Mouse (Mus musculus): ENCODE measurements around the gene Pdia5. TPM values are rescaled to one million over a fixed set of nuclear protein-coding genes. Genes with fewer than 3 reads are reported as not detected.

Pdia5 gene
- polyA plus RNA-seq, 1 experiment from 2014 or later = 15.2 TPM

GRCm38 (mm10) chr16:35479301-35479700 is 11.4 kb downstream of the Pdia5 start:
- Histone ChIP-seq H3K9ac (replicated peaks) (no peak overlapping the region), H3K36me3 (no peaks in the 10 kb centered on the region), H3K4me3 (replicated peaks) (no peak overlapping the region), H3K4me1 (peaks cover 17% of the 10 kb centered on the region), H3K4me2 (no peak overlapping the region), H3K27me3 (replicated peaks) (no peaks in the 10 kb centered on the region), H3K27ac (replicated peaks) (no peak overlapping the region), H3K9me3 (replicated peaks) (no peaks in the 10 kb centered on the region)
- 67% methylated on average over 6 of the region's 6 CpGs for WGBS
- ATAC-seq (ENCODE audit: low FRiP score) = no peak

GRCm38 (mm10) chr16:35477273-35477672 is 13.4 kb downstream of the Pdia5 start:
- no peak overlapping the region for H3K27ac ChIP-seq (replicated peaks)
- no peak overlapping the region for H3K4me3 ChIP-seq (replicated peaks)
- H3K4me1 ChIP-seq = peaks cover 10% of the 10 kb centered on the region; the same call in 1 of the 2 replicates
- H3K27me3 ChIP-seq (replicated peaks) = no peaks in the 10 kb centered on the region
- H3K4me2 ChIP-seq = no peak overlapping the region
- no peak overlapping the region for H3K9ac ChIP-seq (replicated peaks)
- WGBS = 81% methylated on average over 1 of the region's 1 CpGs
- no peak for ATAC-seq (ENCODE audit: low FRiP score)
- no peaks in the 10 kb centered on the region for H3K36me3 ChIP-seq
- H3K9me3 ChIP-seq (replicated peaks) = no peaks in the 10 kb centered on the region

- no peaks in the 10 kb centered on the region for H3K27me3 ChIP-seq (replicated peaks)
- peaks cover 11% of the 10 kb centered on the region for H3K4me1 ChIP-seq
- no peak overlapping the region for H3K27ac ChIP-seq (replicated peaks)
- H3K9me3 ChIP-seq (replicated peaks) = no peaks in the 10 kb centered on the region
- H3K36me3 ChIP-seq = no peaks in the 10 kb centered on the region
- 91% methylated on average over 14 of the region's 14 CpGs for WGBS
- H3K4me3 ChIP-seq (replicated peaks) = no peak overlapping the region
- no peak overlapping the region for H3K9ac ChIP-seq (replicated peaks)
- no peak overlapping the region for H3K4me2 ChIP-seq
- ATAC-seq (ENCODE audit: low FRiP score) = no peak
Observed at GRCm38 (mm10) chr16:35472569-35473275, 18.0 kb downstream of the Pdia5 start.

GRCm38 (mm10) chr16:35471841-35472568 is 18.7 kb downstream of the Pdia5 start:
- 85% methylated on average over 17 of the region's 17 CpGs for WGBS
- Histone ChIP-seq H3K9ac (replicated peaks) (no peak overlapping the region), H3K4me2 (no peak overlapping the region), H3K27ac (replicated peaks) (no peak overlapping the region), H3K27me3 (replicated peaks) (no peaks in the 10 kb centered on the region), H3K4me1 (peaks cover 11% of the 10 kb centered on the region), H3K9me3 (replicated peaks) (no peaks in the 10 kb centered on the region), H3K4me3 (replicated peaks) (no peak overlapping the region), H3K36me3 (no peaks in the 10 kb centered on the region)
- no peak for ATAC-seq (ENCODE audit: low FRiP score)

- Histone ChIP-seq H3K4me2 (no peak overlapping the region), H3K36me3 (no peaks in the 10 kb centered on the region), H3K9ac (replicated peaks) (no peak overlapping the region), H3K27ac (replicated peaks) (no peak overlapping the region), H3K4me3 (replicated peaks) (no peak overlapping the region), H3K4me1 (peaks cover 11% of the 10 kb centered on the region), H3K9me3 (replicated peaks) (no peaks in the 10 kb centered on the region), H3K27me3 (replicated peaks) (no peaks in the 10 kb centered on the region)
- 66% methylated on average over 8 of the region's 8 CpGs for WGBS
- no peak for ATAC-seq (ENCODE audit: low FRiP score)
Observed at GRCm38 (mm10) chr16:35470983-35471382, 19.7 kb downstream of the Pdia5 start.

- no peak overlapping the region for H3K4me2 ChIP-seq
- no peak overlapping the region for H3K9ac ChIP-seq (replicated peaks)
- WGBS = 69% methylated on average over 8 of the region's 8 CpGs
- H3K4me1 ChIP-seq = peaks cover 16% of the 10 kb centered on the region
- no peak for ATAC-seq (ENCODE audit: low FRiP score)
- no peaks in the 10 kb centered on the region for H3K27me3 ChIP-seq (replicated peaks)
- no peaks in the 10 kb centered on the region for H3K36me3 ChIP-seq
- no peak overlapping the region for H3K4me3 ChIP-seq (replicated peaks)
- H3K9me3 ChIP-seq (replicated peaks) = no peaks in the 10 kb centered on the region
- no peak overlapping the region for H3K27ac ChIP-seq (replicated peaks)
Observed at GRCm38 (mm10) chr16:35470096-35470495, 20.6 kb downstream of the Pdia5 start.

- Histone ChIP-seq H3K36me3 (no peaks in the 10 kb centered on the region), H3K9me3 (replicated peaks) (no peaks in the 10 kb centered on the region), H3K9ac (replicated peaks) (no peak overlapping the region), H3K4me2 (no peak overlapping the region), H3K4me3 (replicated peaks) (no peak overlapping the region), H3K27ac (replicated peaks) (no peak overlapping the region), H3K27me3 (replicated peaks) (no peaks in the 10 kb centered on the region), H3K4me1 (peaks cover 23% of the 10 kb centered on the region)
- no peak for ATAC-seq (ENCODE audit: low FRiP score)
- WGBS = 69% methylated on average over 6 of the region's 6 CpGs
Observed at GRCm38 (mm10) chr16:35469016-35469415, 21.7 kb downstream of the Pdia5 start.

- ATAC-seq (ENCODE audit: low FRiP score) = no peak
- WGBS = 86% methylated on average over 2 of the region's 2 CpGs
- H3K36me3 ChIP-seq = no peaks in the 10 kb centered on the region
Observed at GRCm38 (mm10) chr16:35467044-35467443, 23.6 kb downstream of the Pdia5 start.

GRCm38 (mm10) chr16:35465808-35466351 is 24.8 kb downstream of the Pdia5 start:
- peak; percentile 21; the same call in 1 of the 2 replicates for ATAC-seq (ENCODE audit: low FRiP score)
- H3K4me2 ChIP-seq = no peak overlapping the region

More at GRCm38 (mm10) chr16:35467044-35467443, 23.6 kb downstream of the Pdia5 start:
- Histone ChIP-seq H3K4me3 (replicated peaks) (no peak overlapping the region), H3K4me2 (no peak overlapping the region), H3K9ac (replicated peaks) (no peak overlapping the region), H3K9me3 (replicated peaks) (no peaks in the 10 kb centered on the region), H3K27ac (replicated peaks) (no peak overlapping the region), H3K27me3 (replicated peaks) (no peaks in the 10 kb centered on the region), H3K4me1 (peaks cover 23% of the 10 kb centered on the region)

GRCm38 (mm10) chr16:35464686-35465308 is 25.9 kb downstream of the Pdia5 start:
- H3K4me3 ChIP-seq (replicated peaks) = no peak overlapping the region
- H3K36me3 ChIP-seq = no peaks in the 10 kb centered on the region
- H3K4me2 ChIP-seq = no peak overlapping the region
- H3K9ac ChIP-seq (replicated peaks) = no peak overlapping the region
- no peak overlapping the region for H3K27ac ChIP-seq (replicated peaks)
- H3K4me1 ChIP-seq = peaks cover 13% of the 10 kb centered on the region
- WGBS = 27% methylated on average over 12 of the region's 12 CpGs
- ATAC-seq (ENCODE audit: low FRiP score) = no peak; the same call in 1 of the 2 replicates
- no peaks in the 10 kb centered on the region for H3K9me3 ChIP-seq (replicated peaks)
- H3K27me3 ChIP-seq (replicated peaks) = no peaks in the 10 kb centered on the region

More at GRCm38 (mm10) chr16:35465808-35466351, 24.8 kb downstream of the Pdia5 start:
- 75% methylated on average over 4 of the region's 4 CpGs for WGBS
- Histone ChIP-seq H3K9ac (replicated peaks) (no peak overlapping the region), H3K36me3 (no peaks in the 10 kb centered on the region), H3K27me3 (replicated peaks) (no peaks in the 10 kb centered on the region), H3K4me1 (peaks cover 20% of the 10 kb centered on the region), H3K27ac (replicated peaks) (no peak overlapping the region), H3K4me3 (replicated peaks) (no peak overlapping the region), H3K9me3 (replicated peaks) (no peaks in the 10 kb centered on the region)

- no peaks in the 10 kb centered on the region for H3K9me3 ChIP-seq (replicated peaks)
- 93% methylated on average over 10 of the region's 10 CpGs for WGBS
- H3K27ac ChIP-seq (replicated peaks) = no peak overlapping the region
- H3K9ac ChIP-seq (replicated peaks) = no peak overlapping the region
- H3K4me1 ChIP-seq = peaks cover 19% of the 10 kb centered on the region
- no peak for ATAC-seq (ENCODE audit: low FRiP score)
- no peak overlapping the region for H3K4me3 ChIP-seq (replicated peaks)
- no peaks in the 10 kb centered on the region for H3K36me3 ChIP-seq
- H3K4me2 ChIP-seq = no peak overlapping the region
- no peaks in the 10 kb centered on the region for H3K27me3 ChIP-seq (replicated peaks)
Observed at GRCm38 (mm10) chr16:35463708-35464107, 27.0 kb downstream of the Pdia5 start.

All from neural tube, embryonic 15.5 days (tissue).